Mouse (Mus musculus) inflammation-experienced regulatory T-cells, adult 6 months (primary cell): ENCODE data around the gene Nmur1. TPM values are rescaled to one million over a fixed set of nuclear protein-coding genes. Genes with fewer than 3 reads are reported as not detected.
"Not testable (repeated sequence)": the region's sequence is repeated elsewhere in the genome, so short reads cannot be mapped to it uniquely, and the experiment has no call there.

ENCODE experiments used
- ATAC-seq: one replicate; pipeline ENCODE4 v1.8.0; 2017
- polyA plus RNA-seq, 3 experiments: library from polyadenylated mRNA; unstranded; fragments of 100-300 nt; shearing (Covaris generic); gene quantifications; one replicate each; pipeline ENCODE4 v1.2.1; 2017

The Nmur1 gene
- 1 to 10 TPM in 2 of 3 experiments, under 1 TPM in 1; 0.77 to 2.1 (median 1.5) TPM for polyA plus RNA-seq

DNA sequence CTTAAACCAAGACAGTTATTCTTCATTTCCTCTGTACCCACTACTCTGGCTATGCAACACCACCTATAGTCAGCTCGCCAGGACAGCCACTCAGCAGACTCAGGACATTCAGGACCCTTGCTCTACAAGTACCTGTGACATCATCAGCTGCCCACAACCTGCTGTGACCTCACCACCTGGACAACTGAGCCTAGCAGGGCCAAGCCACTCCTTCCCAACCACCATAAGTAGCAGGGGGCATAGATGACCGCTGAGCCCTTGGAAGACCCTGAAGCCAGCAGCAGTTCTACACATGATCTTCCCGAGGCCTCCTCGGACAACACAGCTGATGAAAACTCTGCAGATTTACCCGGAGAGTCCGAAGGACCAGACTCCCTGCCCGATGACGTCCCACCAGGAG is at the start of gene Nmur1, which contains the start of gene Tex44:
TSS of gene Nmur1 (minus strand) at position 101 of the 400 bp plus-strand sequence.
TSS of gene Tex44 (plus strand) at position 202 of the 400 bp plus-strand sequence.
- no peak for ATAC-seq

DNA sequence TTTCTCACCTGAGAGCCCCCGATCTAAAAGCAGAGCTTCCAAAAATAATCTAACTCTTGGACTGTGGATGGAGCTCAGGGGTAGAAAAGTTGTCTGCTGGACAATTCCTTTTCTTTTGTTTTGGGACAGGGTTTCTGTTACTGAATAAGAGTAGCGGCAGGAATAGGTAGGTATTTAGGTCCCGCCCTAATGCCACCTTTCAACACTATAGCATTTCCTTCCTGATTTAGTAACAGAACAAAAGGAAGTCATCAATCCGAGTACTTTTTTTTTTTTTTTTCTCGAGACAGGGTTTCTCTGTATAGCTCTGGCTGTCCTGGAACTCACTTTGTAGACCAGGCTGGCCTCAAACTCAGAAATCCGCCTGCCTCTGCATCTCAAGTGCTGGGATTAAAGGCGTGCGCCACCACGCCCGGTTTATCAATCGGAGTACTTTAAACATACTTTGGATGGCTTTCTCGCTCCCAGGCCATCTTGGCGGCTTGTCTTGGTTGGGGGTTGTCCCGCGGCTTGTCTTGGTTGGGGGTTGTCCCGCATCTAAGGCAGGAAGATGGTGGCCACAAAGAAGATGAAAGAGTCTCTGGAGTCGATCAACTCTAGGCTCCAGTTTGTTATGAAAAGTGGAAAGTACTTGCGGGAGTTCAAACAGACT is 47.2 kb upstream of the Nmur1 start:
- ATAC-seq: no peak

DNA sequence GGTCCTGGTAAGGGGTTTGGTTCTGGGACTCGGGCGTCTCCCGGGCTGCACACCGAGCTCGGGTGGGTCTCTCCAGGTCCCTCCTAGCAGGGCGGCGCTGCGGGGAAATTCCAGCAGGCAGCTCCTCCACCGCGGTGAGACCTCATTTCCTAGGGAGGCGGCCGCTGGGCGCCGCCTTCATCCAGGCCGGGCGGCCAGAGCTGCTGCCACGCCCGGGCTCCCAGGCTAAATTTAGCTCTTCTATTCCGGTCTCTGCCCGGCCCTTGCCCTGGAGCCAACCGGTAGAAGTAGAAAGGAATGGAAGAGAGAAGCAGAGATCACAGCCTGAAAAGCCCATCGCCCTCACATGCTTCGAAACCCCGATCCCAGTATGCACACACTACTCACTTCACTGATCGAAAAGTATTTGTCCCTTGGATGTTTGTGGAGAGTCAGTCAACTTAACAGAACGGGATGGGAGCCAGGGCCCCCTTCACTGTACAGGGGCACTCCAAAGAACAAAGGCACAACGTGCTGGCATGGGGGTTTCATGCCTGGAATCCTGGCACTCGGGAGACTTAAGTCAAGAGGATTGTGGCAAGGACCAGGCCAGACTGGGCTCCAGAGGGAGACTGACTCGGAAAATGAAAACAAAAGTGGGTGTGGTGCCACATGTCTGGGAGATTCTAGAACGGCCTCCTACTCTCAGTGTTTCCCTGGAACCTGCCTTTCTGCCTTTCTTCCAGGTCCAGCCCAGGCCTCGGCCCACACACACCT is 46.3 kb upstream of the Nmur1 start:
- ATAC-seq: no peak

DNA sequence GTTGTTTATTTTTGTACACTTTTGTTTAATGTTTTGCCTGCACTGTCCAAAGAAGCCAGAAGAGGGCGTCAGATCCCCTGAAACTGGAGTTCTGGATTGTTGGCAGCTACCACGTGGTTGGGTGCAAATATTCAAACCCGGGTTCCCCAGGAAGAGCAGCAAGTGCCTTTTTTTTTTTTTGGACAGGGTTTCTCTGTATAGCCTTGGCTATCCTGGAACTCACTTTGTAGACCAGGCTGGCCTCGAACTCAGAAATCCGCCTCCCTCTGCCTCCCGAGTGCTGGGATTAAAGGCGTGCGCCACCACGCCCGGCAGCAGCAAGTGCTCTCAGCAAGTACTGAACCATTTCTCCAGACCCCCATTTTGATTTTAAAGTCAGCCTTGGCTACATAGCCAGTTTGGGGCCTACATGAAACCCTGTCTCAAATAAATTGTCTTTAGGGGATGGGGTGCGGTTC is 45.5 kb upstream of the Nmur1 start:
- not testable (repeated sequence) for ATAC-seq

DNA sequence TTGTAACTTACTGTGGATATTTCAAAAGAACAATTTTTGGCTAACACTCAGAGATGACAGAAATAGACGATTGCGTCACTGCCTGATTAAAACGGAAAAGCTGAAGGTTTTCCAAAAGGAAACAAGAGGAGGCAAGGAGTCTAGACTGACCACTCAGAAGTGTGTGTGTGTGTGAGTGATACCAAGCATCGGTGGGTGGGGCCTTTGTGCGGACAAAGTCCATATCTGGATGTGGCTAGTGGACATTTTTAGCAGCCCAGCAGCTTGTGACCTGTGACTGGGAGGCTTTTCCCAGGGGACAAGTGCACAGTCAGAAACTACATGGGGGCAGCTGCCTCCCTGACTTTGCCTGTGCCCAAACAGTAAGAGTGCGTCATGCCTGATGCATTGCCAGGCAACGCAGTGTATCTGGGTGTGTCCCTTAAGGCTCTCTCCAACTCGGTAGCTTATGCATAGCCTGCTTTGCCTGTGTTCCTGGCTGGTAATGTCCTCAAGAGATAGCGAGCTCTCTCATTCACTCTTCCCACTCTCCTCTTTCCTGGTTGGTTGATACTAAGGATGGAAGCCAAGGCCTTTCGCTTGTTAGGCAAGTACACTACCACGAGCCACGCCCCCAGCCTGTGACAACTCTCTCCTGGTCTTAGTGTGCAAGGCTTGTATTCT is 44.6 kb upstream of the Nmur1 start:
- no peak for ATAC-seq

DNA sequence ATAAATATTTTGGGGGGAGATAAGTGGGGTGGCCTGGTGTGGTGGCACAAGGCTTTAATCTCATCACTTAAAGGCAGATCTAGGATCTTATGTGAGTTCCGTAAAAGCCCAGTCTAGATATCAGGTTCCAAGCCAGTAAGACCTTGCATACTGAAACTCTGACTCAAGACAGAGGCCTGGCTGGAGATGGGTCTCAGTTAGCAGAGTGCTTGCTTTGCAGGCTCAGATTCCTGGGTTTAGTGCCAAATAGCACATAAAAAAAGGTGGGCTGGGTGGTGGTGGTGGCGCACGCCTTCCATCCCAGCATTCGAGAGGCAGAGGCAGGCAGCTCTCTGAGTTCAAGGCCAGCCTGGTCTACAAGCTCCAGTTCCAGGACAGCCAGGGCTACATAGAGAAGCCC is 43.8 kb upstream of the Nmur1 start:
- no peak for ATAC-seq

DNA sequence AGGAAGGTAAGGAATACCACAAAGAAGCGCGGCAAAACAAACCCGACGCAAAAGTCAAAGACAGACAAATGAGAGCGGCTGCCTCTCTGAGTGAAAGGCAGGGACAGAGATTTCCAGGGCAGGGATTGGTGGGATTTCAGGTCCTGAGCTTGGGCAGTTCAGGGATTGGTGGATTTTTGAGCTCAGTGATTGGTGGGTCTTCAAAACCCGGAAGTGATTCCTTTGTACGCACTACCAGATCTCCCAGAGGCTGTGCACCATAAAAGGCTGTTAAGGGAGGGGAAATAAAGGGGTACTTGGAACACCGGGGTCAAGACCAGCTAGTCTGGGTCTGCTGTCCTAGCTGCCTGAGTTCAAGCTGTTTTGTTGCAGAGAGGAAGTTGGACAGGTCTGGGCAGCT is 41.4 kb upstream of the Nmur1 start:
- no peak for ATAC-seq

DNA sequence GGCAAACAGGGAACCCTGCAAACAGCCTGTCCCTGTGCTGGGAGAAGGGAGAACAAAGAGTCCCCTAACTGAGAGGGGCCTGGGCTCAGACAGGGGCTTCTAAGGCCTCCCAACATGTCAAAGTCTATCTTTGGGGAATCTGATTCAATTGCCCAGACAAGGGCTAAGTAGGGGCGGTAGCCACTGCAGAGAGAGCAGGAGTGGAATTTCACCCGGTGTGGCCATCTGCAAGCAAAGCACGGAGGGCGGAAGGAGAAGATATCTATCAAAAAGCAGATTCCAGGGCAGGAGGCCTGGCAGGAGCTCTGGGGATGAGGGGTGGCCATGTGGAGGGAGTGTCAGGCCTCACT is 38.8 kb upstream of the Nmur1 start:
- no peak for ATAC-seq

DNA sequence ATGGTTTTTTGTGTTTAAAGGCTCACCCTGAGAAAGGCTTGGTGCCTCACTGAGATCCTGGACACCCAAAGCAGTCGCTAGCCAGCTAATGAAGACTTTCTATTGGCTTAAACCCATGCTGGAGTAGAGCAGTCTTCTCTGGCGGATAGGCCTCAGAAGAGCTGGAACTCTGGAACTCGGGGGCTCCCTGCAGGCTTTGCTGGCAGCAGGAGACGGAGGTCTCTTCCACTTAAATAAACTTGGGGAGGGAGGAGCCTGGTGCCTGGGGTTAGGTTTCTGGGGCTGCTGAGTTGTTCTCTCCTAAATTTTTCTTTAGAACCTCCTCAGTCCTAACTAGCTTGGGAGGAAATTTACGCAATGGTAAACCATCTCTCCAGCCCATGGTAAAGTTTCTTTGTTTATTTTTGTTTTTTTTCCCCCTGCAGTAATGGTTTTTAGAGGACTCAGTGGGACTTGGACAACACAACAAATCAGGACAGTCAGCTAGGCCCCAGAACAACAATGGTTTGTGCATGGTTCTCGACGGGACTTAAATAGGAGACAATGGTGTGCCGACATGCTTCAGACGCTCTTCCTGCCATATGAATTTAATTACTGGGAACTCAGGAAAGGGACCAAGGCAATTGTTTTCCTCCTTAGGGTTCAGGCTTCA is 38.3 kb upstream of the Nmur1 start:
- no peak for ATAC-seq

DNA sequence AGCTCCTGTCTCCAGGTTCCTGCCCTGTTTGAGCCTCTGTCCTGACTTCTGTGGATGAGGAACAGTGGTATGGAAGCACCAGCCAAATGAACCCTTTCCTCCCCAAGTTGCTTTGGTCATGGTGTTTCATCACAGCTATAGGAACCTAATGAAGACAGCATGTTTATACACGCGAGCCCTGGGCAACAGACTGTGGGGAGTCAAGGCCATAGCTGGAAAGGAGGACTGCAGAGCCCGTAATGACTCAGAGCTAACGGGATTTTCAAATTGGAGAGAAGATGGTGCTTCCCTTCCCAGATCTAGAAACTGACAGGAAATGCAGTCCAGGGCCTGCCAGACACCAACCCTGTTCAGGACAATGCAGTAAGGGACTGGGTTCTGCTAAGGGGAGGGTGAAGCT is 33.3 kb upstream of the Nmur1 start:
- ATAC-seq: no peak

DNA sequence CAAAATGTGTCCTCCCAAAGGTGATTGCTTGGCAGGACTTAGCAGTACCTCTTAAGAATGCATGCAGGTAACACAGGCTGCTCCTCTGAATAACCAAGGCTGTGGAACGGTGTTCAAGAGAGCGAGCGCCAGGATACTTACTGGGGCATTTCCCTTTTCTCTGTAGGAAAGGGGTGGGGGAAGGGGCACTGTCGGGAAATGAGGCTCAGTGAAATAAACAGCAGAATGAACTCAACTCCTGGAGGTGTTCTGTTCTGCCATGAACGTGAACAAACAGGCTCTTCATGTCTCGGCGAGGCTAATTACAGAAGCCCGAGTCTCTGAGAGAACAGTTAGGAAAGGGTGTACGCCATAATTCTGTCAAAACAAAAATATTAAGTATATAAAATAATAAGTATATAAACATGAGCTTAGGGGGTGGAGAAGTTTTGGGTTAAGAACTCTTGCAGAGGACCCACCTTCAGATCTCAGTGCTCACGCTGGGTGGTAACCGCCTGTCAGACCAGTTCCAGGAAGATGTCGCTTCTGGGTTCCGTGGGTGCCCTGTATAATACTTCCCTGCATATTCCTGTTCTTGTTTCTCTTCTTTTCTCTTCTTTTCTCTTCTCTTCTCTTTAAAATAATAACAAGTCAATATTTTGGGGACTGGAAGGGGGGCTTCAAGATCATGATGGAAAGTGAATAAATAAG is 31.0 kb upstream of the Nmur1 start:
- ATAC-seq: no peak

DNA sequence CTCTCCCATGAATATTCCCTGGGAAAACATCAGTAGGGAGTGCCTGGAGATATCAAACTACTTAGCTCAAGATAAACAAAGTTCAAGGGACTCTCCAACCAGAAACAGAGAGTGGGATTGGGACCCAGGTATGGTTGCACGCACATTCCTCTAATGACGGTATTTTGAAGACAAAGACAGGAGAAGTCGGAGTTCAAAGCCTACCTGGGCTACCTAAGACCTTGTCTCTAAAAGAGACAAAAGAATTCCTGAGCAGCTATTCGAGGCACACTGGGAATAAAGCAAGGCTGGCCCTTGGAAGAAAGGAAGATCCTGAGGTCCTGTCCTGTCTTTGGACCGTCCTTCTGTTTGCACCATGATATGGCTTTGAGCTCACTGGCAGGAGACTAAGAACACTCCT is 26.7 kb upstream of the Nmur1 start:
- no peak for ATAC-seq

DNA sequence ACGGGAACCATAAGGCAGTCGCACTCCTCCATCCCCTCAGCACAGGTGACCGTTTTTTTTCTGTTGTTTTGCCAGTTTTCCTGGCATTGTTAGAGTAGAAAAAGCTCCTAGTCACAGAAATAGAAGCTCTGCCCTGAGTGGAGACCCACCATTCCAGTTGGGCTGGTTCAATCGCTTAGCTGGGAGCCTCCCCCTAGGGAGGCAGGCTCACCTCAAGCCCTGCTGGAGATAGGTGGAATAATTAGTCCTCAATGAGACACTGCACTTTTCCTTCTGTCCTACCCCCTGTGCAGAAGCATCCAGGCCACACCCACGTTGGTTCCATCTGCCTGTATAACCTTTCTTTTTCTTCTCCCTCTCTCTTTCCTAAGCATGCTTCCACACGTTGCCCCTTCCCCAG is 23.9 kb upstream of the Nmur1 start:
- no peak for ATAC-seq

DNA sequence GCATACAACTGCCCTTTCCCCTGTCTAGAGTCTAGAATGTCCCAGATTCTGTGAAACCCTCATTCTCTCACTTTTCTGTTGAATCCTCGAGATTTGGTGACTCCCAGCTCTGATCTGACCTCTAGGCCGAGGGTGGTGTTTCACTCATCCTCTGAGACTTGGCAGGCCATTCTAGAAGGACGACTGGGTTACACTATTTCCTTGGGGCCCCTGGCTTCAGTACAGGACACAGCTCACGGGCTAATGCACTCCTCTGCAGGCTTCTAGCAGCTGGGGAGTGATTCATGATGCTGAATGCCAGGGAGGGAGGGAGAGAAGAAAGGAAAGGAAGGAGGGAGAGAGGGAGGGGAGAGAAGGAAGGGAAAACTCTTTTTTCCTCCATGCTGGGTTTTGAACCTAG is 22.2 kb upstream of the Nmur1 start:
- ATAC-seq: no peak

DNA sequence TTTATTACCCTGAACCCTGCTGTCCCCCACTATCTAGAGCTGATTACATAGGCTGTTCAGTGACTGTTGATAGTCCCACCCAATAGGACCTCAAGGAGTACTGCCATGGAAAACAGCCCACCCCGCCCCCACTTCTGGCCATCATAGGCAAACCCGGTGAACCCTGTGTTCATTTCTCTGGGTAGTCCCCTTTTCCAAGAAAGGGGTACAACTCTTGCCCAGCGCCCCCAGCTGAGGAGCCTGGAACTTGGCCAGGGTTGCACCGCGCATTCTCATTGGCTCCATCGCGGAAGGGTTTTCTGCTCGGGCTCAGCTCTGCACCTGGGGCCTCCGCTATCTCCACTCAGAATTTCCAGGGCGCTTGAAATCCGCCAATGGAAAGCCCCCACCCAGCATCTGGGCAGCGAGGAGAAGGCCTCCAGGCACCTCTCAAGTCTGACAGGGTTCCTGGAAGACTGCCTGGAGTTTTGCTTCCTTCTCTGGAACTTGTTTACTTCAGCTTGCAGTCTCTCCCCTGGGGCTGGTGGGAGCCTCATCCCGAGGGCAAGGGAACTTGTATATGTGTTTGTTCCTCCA is 21.7 kb upstream of the Nmur1 start:
- ATAC-seq: no peak

DNA sequence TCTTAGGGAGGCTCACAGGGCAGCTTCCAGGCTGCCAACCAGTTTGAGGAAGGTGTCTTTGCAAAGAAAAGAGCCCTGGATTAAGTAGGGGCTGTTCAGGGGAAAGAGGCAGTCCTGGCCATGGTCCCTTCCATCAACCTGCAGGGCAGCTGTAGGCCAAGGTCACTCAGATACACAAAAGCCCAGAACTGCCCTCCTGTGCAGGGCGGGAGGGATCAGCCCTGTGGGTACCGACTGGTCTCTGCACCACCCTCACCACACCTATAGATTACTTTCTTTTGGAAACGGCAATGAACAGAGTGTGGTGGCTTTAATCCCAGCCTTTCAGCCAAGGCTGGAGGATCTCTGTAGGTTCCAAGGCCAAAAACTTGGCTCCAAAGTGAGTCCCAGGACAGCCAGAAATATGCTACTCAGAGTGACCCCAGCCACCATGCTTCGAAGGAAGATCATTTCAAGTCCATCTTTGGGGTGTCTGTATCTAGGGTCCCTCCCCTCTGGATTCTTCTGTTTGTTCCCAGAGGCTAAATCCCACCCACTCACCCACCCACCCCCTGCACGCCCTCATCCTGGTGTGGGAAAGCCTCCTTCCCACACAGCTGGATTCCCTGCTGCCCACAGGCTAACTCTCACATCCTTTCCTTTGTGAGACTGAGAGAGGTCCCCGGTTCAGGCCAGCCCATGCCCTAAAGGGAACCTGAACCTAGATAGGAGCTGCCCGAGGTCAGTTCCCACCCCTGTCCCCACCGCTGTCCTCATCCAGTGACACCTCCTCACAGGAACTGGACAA is 17.6 kb upstream of the Nmur1 start:
- no peak for ATAC-seq

DNA sequence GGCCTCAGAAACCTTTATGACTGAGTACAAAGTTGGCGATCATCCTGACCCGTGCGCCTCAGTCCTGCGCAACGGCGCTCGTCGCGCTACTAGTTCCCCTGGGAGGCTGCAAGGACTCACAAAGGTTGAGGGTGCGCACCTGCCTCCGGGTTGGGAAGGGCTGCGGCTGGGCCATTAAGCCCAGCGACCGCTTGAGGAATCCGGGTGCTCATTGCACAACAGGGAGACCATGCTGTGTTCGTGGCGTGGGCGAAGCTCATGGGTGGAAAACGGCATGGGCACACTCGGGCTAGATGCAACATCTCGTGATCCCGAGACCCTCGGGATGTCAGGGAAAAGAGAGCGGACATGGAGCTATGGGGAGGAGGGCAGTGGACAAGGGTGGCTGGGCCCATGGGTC is 16.8 kb upstream of the Nmur1 start:
- peak; percentile 24 for ATAC-seq

DNA sequence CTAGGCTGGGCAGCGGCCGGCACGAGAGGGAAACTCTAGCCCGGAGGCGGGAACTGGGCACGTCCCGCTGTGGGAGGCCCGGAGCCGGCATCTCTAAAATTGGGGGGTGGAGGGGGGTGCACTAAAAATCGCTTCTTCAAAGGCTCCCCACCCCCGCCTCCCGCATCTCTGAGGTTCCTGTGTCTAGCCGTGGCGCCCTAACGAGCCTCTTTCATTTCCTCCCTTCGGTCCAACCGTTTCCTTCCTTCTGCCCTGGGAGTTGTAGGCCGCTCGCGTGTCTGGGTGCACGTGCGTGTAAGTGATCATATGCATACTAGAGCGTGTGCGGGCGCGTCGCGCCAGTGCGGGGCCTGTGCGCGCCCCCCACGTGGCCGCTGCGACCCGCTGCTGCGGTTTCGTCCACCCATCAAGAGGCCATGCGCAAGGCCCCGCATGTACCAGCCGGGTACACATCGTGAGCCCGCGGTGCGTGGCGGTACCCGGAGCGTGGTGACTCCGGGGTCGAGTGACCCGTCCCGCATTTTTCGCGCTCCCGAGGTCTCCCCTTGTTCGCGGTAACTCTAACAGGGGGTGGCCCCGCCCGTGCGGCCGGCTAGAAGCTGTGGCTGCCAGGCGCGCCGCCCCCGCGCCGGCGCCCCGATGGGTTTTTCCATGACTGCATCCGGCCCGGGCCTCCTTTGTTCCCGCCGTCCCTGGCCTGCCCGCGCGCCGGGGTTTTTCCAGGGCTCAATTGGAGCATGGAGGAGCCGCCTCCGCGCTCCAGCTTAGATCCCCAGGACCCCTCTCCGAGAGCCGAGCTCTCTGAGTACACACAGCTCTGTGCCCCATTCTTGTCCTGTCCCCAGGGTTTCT is 16.2 kb upstream of the Nmur1 start:
- peak; percentile 66 for ATAC-seq

DNA sequence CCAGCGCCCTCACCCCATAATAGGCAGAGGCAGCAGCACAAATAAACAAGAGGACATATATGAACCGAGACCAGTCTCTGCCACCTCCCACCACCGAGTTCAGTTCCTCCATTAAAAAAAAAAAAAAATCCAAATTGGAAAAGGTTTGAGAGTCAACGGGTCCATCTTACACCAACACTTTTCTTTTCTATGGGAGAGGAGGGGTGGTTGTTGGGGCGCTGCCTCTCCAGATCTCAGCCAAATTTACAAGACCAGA is 15.6 kb upstream of the Nmur1 start:
- peak; percentile 12 for ATAC-seq

DNA sequence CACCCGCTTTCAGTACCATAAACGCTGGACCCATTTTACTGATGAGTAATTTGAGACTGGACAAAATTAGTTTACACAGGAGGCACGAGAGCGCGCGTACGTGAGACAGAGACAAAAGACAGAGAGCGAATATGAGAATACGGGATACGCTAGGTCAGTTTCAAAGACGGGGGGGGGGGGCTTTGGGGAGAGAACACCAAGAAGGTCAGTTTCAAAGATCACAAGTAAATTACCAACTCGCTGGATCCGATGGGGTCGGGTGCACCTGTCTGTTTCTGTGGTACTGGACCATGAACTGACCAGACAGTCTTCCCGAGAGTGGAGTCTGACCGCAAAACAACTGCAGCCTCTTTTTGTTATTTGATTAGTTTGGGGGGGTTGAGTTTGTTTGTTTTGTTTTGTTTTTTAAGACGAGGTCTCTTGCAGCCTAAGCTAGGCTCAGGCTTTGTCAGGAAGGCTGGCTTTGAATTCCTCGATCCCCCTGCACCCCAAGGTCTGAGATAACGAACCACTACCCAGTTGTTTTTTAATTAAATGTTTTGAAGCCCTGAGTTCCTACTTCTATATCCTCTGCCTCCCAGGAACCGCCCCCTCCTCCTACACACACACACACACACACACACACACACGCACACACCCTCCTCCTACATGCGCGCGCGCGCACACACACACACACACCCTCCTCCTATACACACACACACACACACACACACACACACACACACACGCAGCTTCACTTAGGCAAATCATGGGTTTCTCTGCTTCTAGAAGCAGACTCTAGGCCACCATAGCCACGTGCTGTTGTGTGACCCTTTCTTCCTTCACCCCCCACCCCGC is 15.1 kb upstream of the Nmur1 start:
- ATAC-seq: peak; percentile 10
